Mouse (Mus musculus) granulocyte monocyte progenitor cell, adult 5-6 weeks (primary cell): ENCODE results near the gene Gm21943. TPM values are rescaled to one million over a fixed set of nuclear protein-coding genes. Genes with fewer than 3 reads are reported as not detected.
"Not testable (repeated sequence)": the region's sequence is repeated elsewhere in the genome, so short reads cannot be mapped to it uniquely, and the experiment has no call there.

Source experiments
- ATAC-seq: replicated peaks from 2 replicates; pipeline ENCODE4 v1.8.0; 2016; ENCODE audit warnings: mild to moderate bottlenecking, moderate TSS enrichment, inconsistent platforms; ENCODE audit not compliant: poor library complexity, severe bottlenecking
- total RNA-seq, 2 experiments: library from RNA; stranded (forward) in 1 of 2; stranded (reverse) in 1 of 2; fragments of 200-712, 200-1000 nt in 1 of 2; fragments of >200 nt in 1 of 2; fragmentation: Nextera tagmentation in 1 of 2; gene quantifications; 2 replicates each; pipeline ENCODE4 v1.2.3; 2014 to 2017

The Gm21943 gene
- total RNA-seq (2014; fragmentation: Nextera tagmentation) (not detected in 2 replicates), total RNA-seq (2017) (not detected in 2 replicates)

GRCm38 (mm10) chrY:57533644-57534043 lies at the start of gene Gm21943:
Gene Gm21943 (minus strand): TSS chrY:57533744.
- not testable (repeated sequence) for ATAC-seq

Other genes with a start within 250 kb of the Gm21943 start
- gene Gm28961, start 172.0 kb upstream of the Gm21943 start, total RNA-seq (2014; fragmentation: Nextera tagmentation), result not detected in 2 replicates
- not detected in 2 replicates for gene Gm28961, start 172.0 kb upstream of the Gm21943 start, total RNA-seq (2017)